Mouse (Mus musculus): ENCODE data around the gene Ddah2.

- TF ChIP-seq CTCF (IDR thresholded peaks at IDR 0.05; ENCODE audit: borderline replicate concordance, insufficient read depth, low read length): no peak
- no peak for TF ChIP-seq POLR2A (IDR thresholded peaks at IDR 0.05; ENCODE audit: low read depth, low read length)
These were observed 2.0 kb downstream of the Ddah2 start for GRCm38 (mm10) chr17:35060737-35061297.

All from embryonic fibroblast, embryonic 13.5 days (primary cell).